Mouse (Mus musculus) myocyte (in vitro differentiated cells): Measurements from ENCODE around the gene Jmjd7. TPM values are rescaled to one million over a fixed set of nuclear protein-coding genes. Genes with fewer than 3 reads are reported as not detected.
A peak's percentile ranks its signal among the peaks of the same experiment; 100 is the strongest.

ENCODE experiments used
- H3K27me3 ChIP-seq: one replicate; pipeline ENCODE4 v1.6.1; 2011; ENCODE audit not compliant: control insufficient read depth, insufficient read depth, insufficient read length
- H3K36me3 ChIP-seq: one replicate; pipeline ENCODE4 v1.6.1; 2011; ENCODE audit not compliant: control insufficient read depth, insufficient read depth
- H3K4me2 ChIP-seq: one replicate; pipeline ENCODE4 v1.6.1; 2011; ENCODE audit warnings: low read depth, control low read depth
- H3K4me3 ChIP-seq: one replicate; pipeline ENCODE4 v1.5.1; 2011; ENCODE audit warnings: mild to moderate bottlenecking, control low read depth, moderate library complexity
- H3K79me2 ChIP-seq: one replicate; pipeline ENCODE4 v1.6.1; 2011; ENCODE audit not compliant: control insufficient read depth, insufficient read depth
- H3ac ChIP-seq: one replicate; pipeline ENCODE4 v1.6.1; 2011; ENCODE audit not compliant: control insufficient read depth, insufficient read length
- CEBPB ChIP-seq: IDR thresholded peaks from 2 replicates; pipeline ENCODE4 v1.6.1; 2011; ENCODE audit warnings: mild to moderate bottlenecking, moderate library complexity; ENCODE audit not compliant: poor library complexity, insufficient read depth, severe bottlenecking
- E2F4 ChIP-seq: IDR thresholded peaks from one replicate; pipeline ENCODE4 v1.6.1; 2011; ENCODE audit warnings: mild to moderate bottlenecking, control low read depth, moderate library complexity; ENCODE audit not compliant: insufficient read depth
- MAX ChIP-seq: IDR thresholded peaks from one replicate; pipeline ENCODE4 v1.6.1; 2011; ENCODE audit warnings: low read depth, mild to moderate bottlenecking, control low read depth
- MYOD1 ChIP-seq, 3 experiments: IDR thresholded peaks; one replicate each; pipeline ENCODE4 v1.6.1; 2011; ENCODE audit warnings: control low read depth in 2 of 3, low read depth in 2 of 3, mild to moderate bottlenecking in 2 of 3, moderate library complexity in 1 of 3; ENCODE audit not compliant: insufficient read length in 2 of 3, control insufficient read depth in 1 of 3
- MYOG ChIP-seq, 3 experiments: IDR thresholded peaks; one replicate each; pipeline ENCODE4 v1.6.1; 2011; ENCODE audit warnings: control low read depth in 2 of 3, low read depth in 2 of 3, mild to moderate bottlenecking in 2 of 3; ENCODE audit not compliant: insufficient read length in 2 of 3, control insufficient read depth in 1 of 3, insufficient read depth in 1 of 3
- POLR2A ChIP-seq: IDR thresholded peaks from one replicate; pipeline ENCODE4 v1.6.1; 2011; ENCODE audit warnings: low read depth, mild to moderate bottlenecking, control low read depth, moderate library complexity; ENCODE audit not compliant: insufficient read length
- POLR2AphosphoS2 ChIP-seq: IDR thresholded peaks from one replicate; pipeline ENCODE4 v1.6.1; 2011; ENCODE audit warnings: low read depth, control low read depth; ENCODE audit not compliant: insufficient read length
- REST ChIP-seq: IDR thresholded peaks from one replicate; pipeline ENCODE4 v1.6.1; 2011; ENCODE audit warnings: mild to moderate bottlenecking, control low read depth, moderate library complexity; ENCODE audit not compliant: insufficient read depth, insufficient read length
- SRF ChIP-seq: IDR thresholded peaks from one replicate; pipeline ENCODE4 v1.6.1; 2011; ENCODE audit warnings: low read depth; ENCODE audit not compliant: control insufficient read depth, insufficient read length
- TCF12 ChIP-seq: IDR thresholded peaks from one replicate; pipeline ENCODE4 v1.6.1; 2011; ENCODE audit warnings: mild to moderate bottlenecking, control low read depth; ENCODE audit not compliant: poor library complexity, insufficient read depth, severe bottlenecking
- TCF3 ChIP-seq: IDR thresholded peaks from one replicate; pipeline ENCODE4 v1.6.1; 2011; ENCODE audit warnings: low read depth, control low read depth; ENCODE audit not compliant: insufficient read length
- USF1 ChIP-seq: IDR thresholded peaks from one replicate; pipeline ENCODE4 v1.6.1; 2011; ENCODE audit warnings: low read depth, mild to moderate bottlenecking, control low read depth, moderate library complexity
- polyA plus RNA-seq: library from polyadenylated mRNA; unstranded; fragments of >200 nt; fragmentation: generic; extraction: Trizol; gene quantifications from one replicate; pipeline ENCODE4 v1.2.1, GENCODE M21; 2012; ENCODE audit warnings: missing spikeins

Gene Jmjd7
- polyA plus RNA-seq, 1 experiment = 10.7 TPM

- Histone ChIP-seq H3ac (no peak overlapping the region), H3K4me3 (no peak overlapping the region), H3K79me2 (no peaks in the 10 kb centered on the region), H3K36me3 (peaks cover 3% of the 10 kb centered on the region), H3K4me2 (no peak overlapping the region), H3K27me3 (no peaks in the 10 kb centered on the region)
- no peak for TF ChIP-seq CEBPB
- TF ChIP-seq USF1 = no peak
- no peak for TF ChIP-seq MYOG (IDR thresholded peaks at IDR 0.05; ENCODE audit: control insufficient read depth in 1 of 3, insufficient read depth in 1 of 3, insufficient read length in 2 of 3, low read depth in 2 of 3)
- no peak for TF ChIP-seq E2F4
- TF ChIP-seq MYOD1 (IDR thresholded peaks at IDR 0.05; ENCODE audit: control insufficient read depth in 1 of 3, insufficient read length in 2 of 3, low read depth in 2 of 3) = no peak
- no peak for TF ChIP-seq TCF3
- no peak for TF ChIP-seq MAX
- TF ChIP-seq SRF = no peak
- no peak for TF ChIP-seq POLR2AphosphoS2
- no peak for TF ChIP-seq POLR2A
- no peak for TF ChIP-seq REST
- no peak for TF ChIP-seq TCF12
Measured at GRCm38 (mm10) chr2:119994839-119995238, 32.4 kb upstream of the Jmjd7 start.

- peaks cover 3% of the 10 kb centered on the region for H3K36me3 ChIP-seq
- H3K79me2 ChIP-seq = no peaks in the 10 kb centered on the region
- peak overlapping the region; percentile 50 for H3K4me2 ChIP-seq
Measured at GRCm38 (mm10) chr2:119995391-119996281, 31.6 kb upstream of the Jmjd7 start.

GRCm38 (mm10) chr2:119997354-119997753, 29.9 kb upstream of the Jmjd7 start:
- TF ChIP-seq POLR2A = no peak
- no peak for TF ChIP-seq POLR2AphosphoS2
- no peak for TF ChIP-seq CEBPB
- TF ChIP-seq TCF3 = no peak
- no peak for TF ChIP-seq MYOG (IDR thresholded peaks at IDR 0.05; ENCODE audit: control insufficient read depth in 1 of 3, insufficient read depth in 1 of 3, insufficient read length in 2 of 3, low read depth in 2 of 3)
- no peak for TF ChIP-seq E2F4
- TF ChIP-seq MAX = no peak
- TF ChIP-seq TCF12 = no peak
- TF ChIP-seq MYOD1 (IDR thresholded peaks at IDR 0.05; ENCODE audit: control insufficient read depth in 1 of 3, insufficient read length in 2 of 3, low read depth in 2 of 3) = no peak
- TF ChIP-seq REST = no peak
- TF ChIP-seq SRF = no peak
- TF ChIP-seq USF1 = no peak
- no peaks in the 10 kb centered on the region for H3K36me3 ChIP-seq
- no peak overlapping the region for H3K4me2 ChIP-seq
- H3K27me3 ChIP-seq = no peaks in the 10 kb centered on the region
- no peak overlapping the region for H3K4me3 ChIP-seq
- no peaks in the 10 kb centered on the region for H3K79me2 ChIP-seq
- no peak overlapping the region for H3ac ChIP-seq

More at GRCm38 (mm10) chr2:119995391-119996281, 31.6 kb upstream of the Jmjd7 start:
- H3ac ChIP-seq = no peak overlapping the region
- no peak overlapping the region for H3K4me3 ChIP-seq
- TF ChIP-seq E2F4 (no peak), POLR2A (no peak), MAX (no peak), SRF (no peak), REST (no peak), USF1 (no peak), MYOG (IDR thresholded peaks at IDR 0.05; ENCODE audit: control insufficient read depth in 1 of 3, insufficient read depth in 1 of 3, insufficient read length in 2 of 3, low read depth in 2 of 3) (no peak), TCF12 (no peak), MYOD1 (IDR thresholded peaks at IDR 0.05; ENCODE audit: control insufficient read depth in 1 of 3, insufficient read length in 2 of 3, low read depth in 2 of 3) (no peak), CEBPB (no peak), TCF3 (no peak)
- H3K27me3 ChIP-seq = no peaks in the 10 kb centered on the region

GRCm38 (mm10) chr2:119999731-120000130, 27.6 kb upstream of the Jmjd7 start:
- no peak overlapping the region for H3K4me3 ChIP-seq
- H3K27me3 ChIP-seq = no peaks in the 10 kb centered on the region
- no peaks in the 10 kb centered on the region for H3K36me3 ChIP-seq
- H3K4me2 ChIP-seq = no peak overlapping the region
- H3ac ChIP-seq = no peak overlapping the region
- no peaks in the 10 kb centered on the region for H3K79me2 ChIP-seq
- TF ChIP-seq USF1 = no peak
- no peak for TF ChIP-seq MYOG (IDR thresholded peaks at IDR 0.05; ENCODE audit: control insufficient read depth in 1 of 3, insufficient read depth in 1 of 3, insufficient read length in 2 of 3, low read depth in 2 of 3)
- TF ChIP-seq POLR2A = no peak
- TF ChIP-seq CEBPB = no peak
- no peak for TF ChIP-seq TCF3
